In genomic region chr12:84011251-84012040, GRCm38 (mm10) we compare ENCODE assay signal across 9 mouse cellular contexts. TPM values are rescaled to one million over a fixed set of nuclear protein-coding genes. Genes with fewer than 3 reads are reported as not detected.
DNase-seq lines count a peak whose midpoint lies in the region; ATAC-seq and TF ChIP-seq lines count a peak whose summit lies in the region.
"Had no signal": no experiment of that assay in that cellular context is flagged by ENCODE, and none has a peak within 500 bp of the region (broad histone marks: within the 10 kb centered on the region; RNA-seq: fewer than 3 reads in every experiment).

No protein-coding gene starts in this region.

- H3K4me1 ChIP-seq in forebrain, postnatal 0 days (ENCODE audit: insufficient read depth) = peaks cover 16% of the 10 kb centered on the region
- peaks cover 41% of the 10 kb centered on the region for H3K4me1 ChIP-seq in hindbrain, embryonic 13.5 days (replicated peaks)
- H3K4me1 ChIP-seq in lung, embryonic 16.5 days (replicated peaks; ENCODE audit: control insufficient read depth, insufficient read depth, low read length) = peaks cover 29% of the 10 kb centered on the region

- DNase-seq in 3T3-L1 (ENCODE audit: low read depth, low spot score) = peak; percentile 40
- DNase-seq in cerebellum, adult 18-20 months = peak; percentile 73 to 83
- peak; percentile 88 for DNase-seq in forebrain, postnatal 0 days
- DNase-seq in layer of hippocampus, postnatal 36 days = peak; percentile 67 to 71
- peak; percentile 94 for DNase-seq in retina, postnatal 1 day
- no peak for DNase-seq in c-Kit-positive CD71-positive TER-119-positive erythroid progenitor cells, embryonic 14.5 days (ENCODE audit: low spot score)

- H3K27ac ChIP-seq in forebrain, postnatal 0 days (ENCODE audit: low read depth, low read length) = peak overlapping the region; percentile 59; the same call in 1 of the 2 replicates
- H3K27ac ChIP-seq in hindbrain, embryonic 13.5 days = peak overlapping the region; percentile 79
- H3K27ac ChIP-seq in lung, embryonic 16.5 days (ENCODE audit: low read length) = peak overlapping the region; percentile 49

- no peaks in the 10 kb centered on the region for H3K9me3 ChIP-seq in forebrain, postnatal 0 days (ENCODE audit: low read length)
- no peaks in the 10 kb centered on the region for H3K9me3 ChIP-seq in hindbrain, embryonic 13.5 days
- no peaks in the 10 kb centered on the region for H3K9me3 ChIP-seq in lung, embryonic 16.5 days (ENCODE audit: control insufficient read depth, low read length)

- 12% methylated on average over 12 of the region's 12 CpGs for WGBS in forebrain, postnatal 0 days
- 20% methylated on average over 12 of the region's 12 CpGs for WGBS in hindbrain, embryonic 13.5 days
- WGBS in lung, embryonic 16.5 days = 26% methylated on average over 12 of the region's 12 CpGs

- peak overlapping the region; percentile 48 for H3K4me3 ChIP-seq in forebrain, postnatal 0 days (ENCODE audit: low read depth, low read length)
- peak overlapping the region; percentile 48 for H3K4me3 ChIP-seq in hindbrain, embryonic 13.5 days
- peak overlapping the region; percentile 54 for H3K4me3 ChIP-seq in lung, embryonic 16.5 days (ENCODE audit: low read length)

- no peaks in the 10 kb centered on the region for H3K36me3 ChIP-seq in forebrain, postnatal 0 days (ENCODE audit: insufficient read depth)
- no peaks in the 10 kb centered on the region for H3K36me3 ChIP-seq in hindbrain, embryonic 13.5 days
- H3K36me3 ChIP-seq in lung, embryonic 16.5 days (ENCODE audit: control insufficient read depth, insufficient read depth, low read length) = no peaks in the 10 kb centered on the region

- H3K27me3 ChIP-seq in forebrain, postnatal 0 days (ENCODE audit: insufficient read depth, low read length) = no peaks in the 10 kb centered on the region
- H3K27me3 ChIP-seq in hindbrain, embryonic 13.5 days = no peaks in the 10 kb centered on the region
- H3K27me3 ChIP-seq in lung, embryonic 16.5 days (ENCODE audit: control insufficient read depth, insufficient read depth, low read depth, low read length) = no peaks in the 10 kb centered on the region

- H3K4me2 ChIP-seq in forebrain, postnatal 0 days (ENCODE audit: low read depth) = peak overlapping the region; percentile 54
- peak overlapping the region; percentile 59 for H3K4me2 ChIP-seq in hindbrain, embryonic 13.5 days
- peak overlapping the region; percentile 54 for H3K4me2 ChIP-seq in lung, embryonic 16.5 days (ENCODE audit: low read depth, low read length)

- TF ChIP-seq CTCF in forebrain, postnatal 0 days (IDR thresholded peaks at IDR 0.05; ENCODE audit: low read depth) = 0 out of 2 replicates have a peak, but pooled peaks have one; percentile 9

- H3K9ac ChIP-seq in forebrain, postnatal 0 days = peak overlapping the region; percentile 19; the same call in 1 of the 2 replicates
- H3K9ac ChIP-seq in hindbrain, embryonic 13.5 days = peak overlapping the region; percentile 68
- peak overlapping the region; percentile 16; the same call in 1 of the 2 replicates for H3K9ac ChIP-seq in lung, embryonic 16.5 days (ENCODE audit: low read length)

- peak; percentile 78 for ATAC-seq in forebrain, postnatal 0 days
- peak; percentile 73 for ATAC-seq in hindbrain, embryonic 13.5 days (ENCODE audit: low FRiP score)
- peak; percentile 61 for ATAC-seq in lung, embryonic 16.5 days (ENCODE audit: low read depth)

RNA-seq across cellular contexts. Expression of gene Acot1, which starts 2.2 kb away (rescaled TPM):
- 79.2 and 87.1 TPM in 2 replicates for total RNA-seq in forebrain, postnatal 0 days (2014; rRNA removed)
- polyA plus RNA-seq in forebrain, postnatal 0 days (2015; fragmentation: Nextera tagmentation; extraction: Ambion mirVana) = 112 and 119 TPM in 2 replicates
- 77.9 and 83.6 TPM in 2 replicates for polyA plus RNA-seq in hindbrain, embryonic 13.5 days (2015; fragmentation: Nextera tagmentation; extraction: Ambion mirVana)
- total RNA-seq in layer of hippocampus, postnatal 36 days (2021) = 10 to 100 TPM; 23.1 to 25.4 TPM
- polyA plus RNA-seq in lung, embryonic 16.5 days (2015; fragmentation: Nextera tagmentation; extraction: Ambion mirVana) = 82.2 and 86.7 TPM in 2 replicates

RNA-seq across cellular contexts. Expression of gene Acot2, which starts 23.8 kb away (rescaled TPM):
- 14.8 and 17.5 TPM in 2 replicates for total RNA-seq in forebrain, postnatal 0 days (2014; rRNA removed)
- 12.4 and 24.2 TPM in 2 replicates for polyA plus RNA-seq in forebrain, postnatal 0 days (2015; fragmentation: Nextera tagmentation; extraction: Ambion mirVana)
- 14.7 and 17.0 TPM in 2 replicates for polyA plus RNA-seq in hindbrain, embryonic 13.5 days (2015; fragmentation: Nextera tagmentation; extraction: Ambion mirVana)
- total RNA-seq in layer of hippocampus, postnatal 36 days (2021) = 10 to 100 TPM; 14.9 to 16.4 TPM
- 40.9 and 43.6 TPM in 2 replicates for polyA plus RNA-seq in lung, embryonic 16.5 days (2015; fragmentation: Nextera tagmentation; extraction: Ambion mirVana)

RNA-seq across cellular contexts. Expression of gene Acot4, which starts 26.7 kb away (rescaled TPM):
- 0.31 and 0.86 TPM in 2 replicates for total RNA-seq in forebrain, postnatal 0 days (2014; rRNA removed)
- 0.77 and 1.1 TPM in 2 replicates for polyA plus RNA-seq in forebrain, postnatal 0 days (2015; fragmentation: Nextera tagmentation; extraction: Ambion mirVana)
- polyA plus RNA-seq in hindbrain, embryonic 13.5 days (2015; fragmentation: Nextera tagmentation; extraction: Ambion mirVana) = 0.09 and 0.13 TPM in 2 replicates
- 1 to 10 TPM; 1.8 to 2.4 TPM for total RNA-seq in layer of hippocampus, postnatal 36 days (2021)
- 0.47 and 0.58 TPM in 2 replicates for polyA plus RNA-seq in lung, embryonic 16.5 days (2015; fragmentation: Nextera tagmentation; extraction: Ambion mirVana)

RNA-seq across cellular contexts. Expression of gene Heatr4, which starts 26.8 kb away (rescaled TPM):
- total RNA-seq in forebrain, postnatal 0 days (2014; rRNA removed) = 0.05 and 0.15 TPM in 2 replicates
- polyA plus RNA-seq in forebrain, postnatal 0 days (2015; fragmentation: Nextera tagmentation; extraction: Ambion mirVana) = 0.04 and 0.05 TPM in 2 replicates
- polyA plus RNA-seq in hindbrain, embryonic 13.5 days (2015; fragmentation: Nextera tagmentation; extraction: Ambion mirVana) = not detected in 2 replicates
- total RNA-seq in layer of hippocampus, postnatal 36 days (2021) = not detected
- not detected in 2 replicates for polyA plus RNA-seq in lung, embryonic 16.5 days (2015; fragmentation: Nextera tagmentation; extraction: Ambion mirVana)
- polyA plus RNA-seq: gonadal fat pad, adult 2 months had no signal

RNA-seq across cellular contexts. Expression of gene Gm49366, which starts 27.3 kb away (rescaled TPM):
- total RNA-seq in forebrain, postnatal 0 days (2014; rRNA removed) = not detected in 2 replicates
- polyA plus RNA-seq in forebrain, postnatal 0 days (2015; fragmentation: Nextera tagmentation; extraction: Ambion mirVana) = not detected in 2 replicates
- not detected in 2 replicates for polyA plus RNA-seq in hindbrain, embryonic 13.5 days (2015; fragmentation: Nextera tagmentation; extraction: Ambion mirVana)
- total RNA-seq in layer of hippocampus, postnatal 36 days (2021) = 1 to 10 TPM in 1 of 2 experiments, not detected in 1; 1.3 TPM
- not detected in 2 replicates for polyA plus RNA-seq in lung, embryonic 16.5 days (2015; fragmentation: Nextera tagmentation; extraction: Ambion mirVana)
- polyA plus RNA-seq: gonadal fat pad, adult 2 months had no signal

Comparison
In these comparisons a context has a peak if more than half of its experiments do, and no peak if none do; other contexts are left out.
1. H3K9ac ChIP-seq: peak in every context shown above with its lines; median percentile 68 in hindbrain, embryonic 13.5 days; 19 in forebrain, postnatal 0 days; 16 in lung, embryonic 16.5 days.